Mouse (Mus musculus): ENCODE results near the gene Zp1.

Gene Zp1

GRCm38 (mm10) chr19:10924220-10924619, 3.8 kb upstream of the Zp1 start:
- DNase-seq (ENCODE audit: low spot score in 2 of 2) = no peak

GRCm38 (mm10) chr19:10921058-10921457, 626 bp upstream of the Zp1 start:
- no peak for DNase-seq (ENCODE audit: low spot score in 2 of 2)

- DNase-seq (ENCODE audit: low spot score in 2 of 2) = no peak
Measured at GRCm38 (mm10) chr19:10918321-10918991, 2.0 kb downstream of the Zp1 start.

GRCm38 (mm10) chr19:10916506-10916905, 3.9 kb downstream of the Zp1 start:
- DNase-seq (ENCODE audit: low spot score in 2 of 2) = no peak

- DNase-seq (ENCODE audit: low spot score in 2 of 2) = no peak
Measured at GRCm38 (mm10) chr19:10914870-10915269, 5.6 kb downstream of the Zp1 start.

GRCm38 (mm10) chr19:10914291-10914690, 6.1 kb downstream of the Zp1 start:
- no peak for DNase-seq (ENCODE audit: low spot score in 2 of 2)

GRCm38 (mm10) chr19:10909087-10909721, 11.2 kb downstream of the Zp1 start:
- DNase-seq (ENCODE audit: low spot score in 2 of 2) = no peak

- peak; percentile 30 to 44 for DNase-seq (ENCODE audit: low spot score in 2 of 2)
Measured at GRCm38 (mm10) chr19:10907891-10908290, 12.5 kb downstream of the Zp1 start.

GRCm38 (mm10) chr19:10905728-10906000, 14.8 kb downstream of the Zp1 start:
- DNase-seq (ENCODE audit: low spot score in 2 of 2) = no peak

- DNase-seq (ENCODE audit: low spot score in 2 of 2) = peak; percentile 10 to 65
Measured at GRCm38 (mm10) chr19:10904927-10905727, 15.3 kb downstream of the Zp1 start.

- DNase-seq (ENCODE audit: low spot score in 2 of 2) = no peak
Measured at GRCm38 (mm10) chr19:10904512-10904911, 15.9 kb downstream of the Zp1 start.

- DNase-seq (ENCODE audit: low spot score in 2 of 2) = no peak
Measured at GRCm38 (mm10) chr19:10901046-10901445, 19.4 kb downstream of the Zp1 start.

- no peak for DNase-seq (ENCODE audit: low spot score in 2 of 2)
Measured at GRCm38 (mm10) chr19:10900315-10900714, 20.1 kb downstream of the Zp1 start.

GRCm38 (mm10) chr19:10897491-10897890, 22.9 kb downstream of the Zp1 start:
- DNase-seq (ENCODE audit: low spot score in 2 of 2) = no peak

GRCm38 (mm10) chr19:10896849-10897248, 23.6 kb downstream of the Zp1 start:
- no peak for DNase-seq (ENCODE audit: low spot score in 2 of 2)

- peak; percentile 11 to 13 for DNase-seq (ENCODE audit: low spot score in 2 of 2)
Measured at GRCm38 (mm10) chr19:10895708-10896107, 24.7 kb downstream of the Zp1 start.

- peak; percentile 96 for DNase-seq (ENCODE audit: low spot score in 2 of 2)
Measured at GRCm38 (mm10) chr19:10895016-10895528, 25.4 kb downstream of the Zp1 start, which contains the start of gene Prpf19. Gene Prpf19, plus strand, starts transcription at chr19:10895231.

GRCm38 (mm10) chr19:10892201-10892600, 28.2 kb downstream of the Zp1 start:
- DNase-seq (ENCODE audit: low spot score in 2 of 2) = no peak

GRCm38 (mm10) chr19:10881426-10882154, 38.8 kb downstream of the Zp1 start, which contains the start of gene Tmem109:
Gene Tmem109, minus strand, starts transcription at chr19:10882001.
- DNase-seq (ENCODE audit: low spot score in 2 of 2) = peak; percentile 86 to 92

- DNase-seq (ENCODE audit: low spot score in 2 of 2) = peak in 1 of 2 experiments; percentile 10
Measured at GRCm38 (mm10) chr19:10880975-10881425, 39.4 kb downstream of the Zp1 start.

GRCm38 (mm10) chr19:10880085-10880974, 40.1 kb downstream of the Zp1 start:
- peak; percentile 64 to 73 for DNase-seq (ENCODE audit: low spot score in 2 of 2)

All from urinary bladder, postnatal 36 days (tissue).